In genomic region chr9:106197732-106198131, GRCm38 (mm10) we compare ENCODE assay signal across 12 mouse cellular contexts. TPM values are rescaled to one million over a fixed set of nuclear protein-coding genes. Genes with fewer than 3 reads are reported as not detected.
DNase-seq lines count a peak whose midpoint lies in the region; ATAC-seq and TF ChIP-seq lines count a peak whose summit lies in the region.
"Had no signal": no experiment of that assay in that cellular context is flagged by ENCODE, and none has a peak within 500 bp of the region (broad histone marks: within the 10 kb centered on the region; RNA-seq: fewer than 3 reads in every experiment).

No protein-coding gene starts in this region.

- no peak for TF ChIP-seq CTCF in forebrain, postnatal 0 days (IDR thresholded peaks at IDR 0.05; ENCODE audit: low read depth)
- TF ChIP-seq CTCF in kidney, postnatal 0 days (IDR thresholded peaks at IDR 0.05; ENCODE audit: low read depth): no peak
- TF ChIP-seq CTCF in liver, embryonic 14.5 days (IDR thresholded peaks at IDR 0.05; ENCODE audit: low read depth): no peak

- no peak for TF ChIP-seq EP300 in liver, embryonic 14.5 days (IDR thresholded peaks at IDR 0.05; ENCODE audit: low read depth)

- no peak overlapping the region for H3K4me2 ChIP-seq in forebrain, postnatal 0 days (ENCODE audit: low read depth)
- H3K4me2 ChIP-seq in kidney, postnatal 0 days (ENCODE audit: low read length): 0 out of 2 replicates have a peak overlapping the region, but pooled peaks have one; percentile 72
- peak overlapping the region; percentile 76; the same call in 1 of the 2 replicates for H3K4me2 ChIP-seq in liver, embryonic 14.5 days (ENCODE audit: low read depth)

- peaks cover 23% of the 10 kb centered on the region for H3K27me3 ChIP-seq in forebrain, embryonic 10.5 days (ENCODE audit: poor library complexity, severe bottlenecking)
- no peaks in the 10 kb centered on the region for H3K27me3 ChIP-seq in forebrain, postnatal 0 days (ENCODE audit: insufficient read depth, low read length)
- no peaks in the 10 kb centered on the region for H3K27me3 ChIP-seq in kidney, postnatal 0 days (ENCODE audit: insufficient read depth, low read length)
- no peaks in the 10 kb centered on the region for H3K27me3 ChIP-seq in liver, embryonic 14.5 days (ENCODE audit: control insufficient read depth, insufficient read depth, low read length)

- 95% methylated on average over 9 of the region's 9 CpGs for WGBS in forebrain, embryonic 10.5 days
- WGBS in forebrain, postnatal 0 days: 91% methylated on average over 9 of the region's 9 CpGs
- WGBS in kidney, postnatal 0 days: 92% methylated on average over 9 of the region's 9 CpGs
- 76% methylated on average over 9 of the region's 9 CpGs for WGBS in liver, embryonic 14.5 days (ENCODE audit: insufficient replicate concordance)

- H3K9me3 ChIP-seq in forebrain, embryonic 10.5 days: no peaks in the 10 kb centered on the region
- H3K9me3 ChIP-seq in forebrain, postnatal 0 days (ENCODE audit: low read length): no peaks in the 10 kb centered on the region
- H3K9me3 ChIP-seq in kidney, postnatal 0 days (replicated peaks; ENCODE audit: low read length): no peaks in the 10 kb centered on the region
- no peaks in the 10 kb centered on the region for H3K9me3 ChIP-seq in liver, embryonic 14.5 days (ENCODE audit: control insufficient read depth, low read length)
- H3K9me3 ChIP-seq: forebrain, embryonic 13.5 days; midbrain, embryonic 12.5 days had no signal

- no peak overlapping the region for H3K9ac ChIP-seq in forebrain, postnatal 0 days
- no peak overlapping the region for H3K9ac ChIP-seq in kidney, postnatal 0 days (ENCODE audit: low read depth, low read length)
- H3K9ac ChIP-seq in liver, embryonic 14.5 days (replicated peaks): no peak overlapping the region

- peaks cover 48% of the 10 kb centered on the region for H3K36me3 ChIP-seq in forebrain, embryonic 10.5 days (replicated peaks)
- no peaks in the 10 kb centered on the region; the same call in 1 of the 2 replicates for H3K36me3 ChIP-seq in forebrain, postnatal 0 days (ENCODE audit: insufficient read depth)
- peaks cover 2% of the 10 kb centered on the region; the same call in 1 of the 2 replicates for H3K36me3 ChIP-seq in kidney, postnatal 0 days (ENCODE audit: insufficient read depth, low read length)
- H3K36me3 ChIP-seq in liver, embryonic 14.5 days (replicated peaks; ENCODE audit: control insufficient read depth, insufficient read depth, low read depth): no peaks in the 10 kb centered on the region; the same call in 1 of the 2 replicates

- DNase-seq in forebrain, embryonic 10.5 days (ENCODE audit: extremely low spot score, low spot score): no peak
- no peak for DNase-seq in forebrain, postnatal 0 days
- DNase-seq in kidney, postnatal 0 days (ENCODE audit: low spot score): no peak
- no peak for DNase-seq in kidney, postnatal 25 days
- no peak for DNase-seq in liver, embryonic 14.5 days (ENCODE audit: low read depth in 3 of 3, low spot score in 3 of 3)
- DNase-seq in gastrocnemius, adult 8-10 months (ENCODE audit: low spot score in 2 of 2): no peak
- DNase-seq in left cerebral cortex, adult 11 months (ENCODE audit: low spot score): no peak
- DNase-seq: heart, adult 18-20 months; right cerebral cortex, postnatal 25 days had no signal

- H3K4me3 ChIP-seq in forebrain, embryonic 10.5 days: peak overlapping the region; percentile 77; the same call in 1 of the 2 replicates
- no peak overlapping the region for H3K4me3 ChIP-seq in forebrain, postnatal 0 days (ENCODE audit: low read depth, low read length)
- no peak overlapping the region; the same call in 1 of the 2 replicates for H3K4me3 ChIP-seq in kidney, postnatal 0 days (replicated peaks; ENCODE audit: low read depth, low read length)
- H3K4me3 ChIP-seq in brown adipose tissue, adult 24 weeks (ENCODE audit: insufficient read depth, low read depth, low read length): peak overlapping the region; percentile 83; the same call in 1 of the 2 replicates
- H3K4me3 ChIP-seq in liver, embryonic 14.5 days (ENCODE audit: insufficient read depth in 1 of 2, low read depth in 2 of 2, low read length in 2 of 2): no peak overlapping the region

- peaks cover 47% of the 10 kb centered on the region for H3K4me1 ChIP-seq in forebrain, embryonic 10.5 days
- no peaks in the 10 kb centered on the region for H3K4me1 ChIP-seq in forebrain, postnatal 0 days (ENCODE audit: insufficient read depth)
- peaks cover 14% of the 10 kb centered on the region for H3K4me1 ChIP-seq in kidney, postnatal 0 days (replicated peaks; ENCODE audit: insufficient read depth, low read length)
- peaks cover 15% of the 10 kb centered on the region for H3K4me1 ChIP-seq in brown adipose tissue, adult 24 weeks (ENCODE audit: control insufficient read depth, insufficient read depth, insufficient read length, low read length)
- peaks cover 0 to 13% of the 10 kb centered on the region in 2 experiments; a peak in 3 of 4 replicates for H3K4me1 ChIP-seq in liver, embryonic 14.5 days (replicated peaks; ENCODE audit: control insufficient read depth in 2 of 2, insufficient read depth in 2 of 2, low read length in 1 of 2)

- no peak overlapping the region for H3K27ac ChIP-seq in forebrain, embryonic 10.5 days
- no peak overlapping the region for H3K27ac ChIP-seq in forebrain, postnatal 0 days (ENCODE audit: low read depth, low read length)
- no peak overlapping the region for H3K27ac ChIP-seq in kidney, postnatal 0 days
- H3K27ac ChIP-seq in brown adipose tissue, adult 24 weeks (replicated peaks; ENCODE audit: low read depth, low read length): 0 out of 2 replicates have a peak overlapping the region, but pooled peaks have one; percentile 52
- no peak overlapping the region for H3K27ac ChIP-seq in liver, embryonic 14.5 days
- H3K27ac ChIP-seq: forebrain, embryonic 13.5 days; midbrain, embryonic 12.5 days had no signal

- ATAC-seq in forebrain, postnatal 0 days: no peak
- no peak for ATAC-seq in kidney, postnatal 0 days (replicated peaks; ENCODE audit: low FRiP score, low read depth)
- ATAC-seq in liver, embryonic 14.5 days (ENCODE audit: insufficient read depth): no peak
- ATAC-seq: forebrain, embryonic 13.5 days had no signal

RNA-seq across cellular contexts. Expression of gene Ppm1m, which starts 1.8 kb away (rescaled TPM):
- 42.0 and 50.7 TPM in 2 replicates for polyA plus RNA-seq in forebrain, embryonic 10.5 days (2016; fragmentation: Nextera tagmentation; extraction: Ambion mirVana)
- total RNA-seq in forebrain, postnatal 0 days (2014; rRNA removed): 16.5 and 20.6 TPM in 2 replicates
- polyA plus RNA-seq in forebrain, postnatal 0 days (2015; fragmentation: Nextera tagmentation; extraction: Ambion mirVana): 13.7 and 17.7 TPM in 2 replicates
- 33.2 and 35.5 TPM in 2 replicates for polyA plus RNA-seq in kidney, postnatal 0 days (2015; fragmentation: Nextera tagmentation; extraction: Ambion mirVana)
- polyA plus RNA-seq in brown adipose tissue, adult 24 weeks (2012; ENCODE audit: insufficient read depth, insufficient read length, missing spikeins): 104 and 137 TPM in 2 replicates
- 7.2 and 10.0 TPM in 2 replicates for polyA plus RNA-seq in liver, embryonic 14.5 days (2012; rRNA removed)
- polyA plus RNA-seq in liver, embryonic 14.5 days (2014; fragmentation: Nextera tagmentation; extraction: Ambion mirVana): 5.4 and 5.9 TPM in 2 replicates
- total RNA-seq in gastrocnemius, adult 8-10 months (2022): 1 to 10 TPM; 2.3 to 4.5 (median 3.3) TPM

RNA-seq across cellular contexts. Expression of gene Twf2, which starts 5.2 kb away (rescaled TPM):
- 70.9 and 71.8 TPM in 2 replicates for polyA plus RNA-seq in forebrain, embryonic 10.5 days (2016; fragmentation: Nextera tagmentation; extraction: Ambion mirVana)
- total RNA-seq in forebrain, postnatal 0 days (2014; rRNA removed): 63.1 and 74.6 TPM in 2 replicates
- 50.9 and 55.6 TPM in 2 replicates for polyA plus RNA-seq in forebrain, postnatal 0 days (2015; fragmentation: Nextera tagmentation; extraction: Ambion mirVana)
- polyA plus RNA-seq in kidney, postnatal 0 days (2015; fragmentation: Nextera tagmentation; extraction: Ambion mirVana): 44.0 and 51.1 TPM in 2 replicates
- polyA plus RNA-seq in brown adipose tissue, adult 24 weeks (2012; ENCODE audit: insufficient read depth, insufficient read length, missing spikeins): 13.6 and 19.5 TPM in 2 replicates
- 14.3 and 14.9 TPM in 2 replicates for polyA plus RNA-seq in liver, embryonic 14.5 days (2012; rRNA removed)
- polyA plus RNA-seq in liver, embryonic 14.5 days (2014; fragmentation: Nextera tagmentation; extraction: Ambion mirVana): 18.7 and 19.7 TPM in 2 replicates
- total RNA-seq in gastrocnemius, adult 8-10 months (2022): 100 to 1,000 TPM; 129 to 168 (median 143) TPM

RNA-seq across cellular contexts. Expression of gene Tlr9, which starts 24.7 kb away (rescaled TPM):
- polyA plus RNA-seq in forebrain, embryonic 10.5 days (2016; fragmentation: Nextera tagmentation; extraction: Ambion mirVana): 0.04 TPM in 1 of 2 replicates, not detected in the other
- 0.08 and 0.14 TPM in 2 replicates for total RNA-seq in forebrain, postnatal 0 days (2014; rRNA removed)
- 0.04 TPM in 1 of 2 replicates, not detected in the other for polyA plus RNA-seq in forebrain, postnatal 0 days (2015; fragmentation: Nextera tagmentation; extraction: Ambion mirVana)
- 0.06 and 0.07 TPM in 2 replicates for polyA plus RNA-seq in kidney, postnatal 0 days (2015; fragmentation: Nextera tagmentation; extraction: Ambion mirVana)
- polyA plus RNA-seq in brown adipose tissue, adult 24 weeks (2012; ENCODE audit: insufficient read depth, insufficient read length, missing spikeins): 0.48 and 0.88 TPM in 2 replicates
- polyA plus RNA-seq in liver, embryonic 14.5 days (2012; rRNA removed): 0.29 and 0.45 TPM in 2 replicates
- 0.06 and 0.08 TPM in 2 replicates for polyA plus RNA-seq in liver, embryonic 14.5 days (2014; fragmentation: Nextera tagmentation; extraction: Ambion mirVana)
- under 1 TPM in 3 of 4 experiments, not detected in 1; 0.10 to 0.43 (median 0.19) TPM for total RNA-seq in gastrocnemius, adult 8-10 months (2022)
- polyA plus RNA-seq: forebrain, embryonic 13.5 days; midbrain, embryonic 12.5 days had no signal

RNA-seq across cellular contexts. Expression of gene Wdr82, which starts 27.0 kb away (rescaled TPM):
- polyA plus RNA-seq in forebrain, embryonic 10.5 days (2016; fragmentation: Nextera tagmentation; extraction: Ambion mirVana): 28.3 and 30.2 TPM in 2 replicates
- total RNA-seq in forebrain, postnatal 0 days (2014; rRNA removed): 216 and 261 TPM in 2 replicates
- 31.5 and 32.5 TPM in 2 replicates for polyA plus RNA-seq in forebrain, postnatal 0 days (2015; fragmentation: Nextera tagmentation; extraction: Ambion mirVana)
- 16.9 and 18.5 TPM in 2 replicates for polyA plus RNA-seq in kidney, postnatal 0 days (2015; fragmentation: Nextera tagmentation; extraction: Ambion mirVana)
- 19.7 and 20.3 TPM in 2 replicates for polyA plus RNA-seq in brown adipose tissue, adult 24 weeks (2012; ENCODE audit: insufficient read depth, insufficient read length, missing spikeins)
- 19.9 and 24.5 TPM in 2 replicates for polyA plus RNA-seq in liver, embryonic 14.5 days (2012; rRNA removed)
- polyA plus RNA-seq in liver, embryonic 14.5 days (2014; fragmentation: Nextera tagmentation; extraction: Ambion mirVana): 6.5 and 8.1 TPM in 2 replicates
- 10 to 100 TPM; 15.4 to 25.2 (median 18.1) TPM for total RNA-seq in gastrocnemius, adult 8-10 months (2022)

RNA-seq across cellular contexts. Expression of gene Glyctk, which starts 39.8 kb away (rescaled TPM):
- 6.8 and 8.0 TPM in 2 replicates for polyA plus RNA-seq in forebrain, embryonic 10.5 days (2016; fragmentation: Nextera tagmentation; extraction: Ambion mirVana)
- 2.0 and 3.0 TPM in 2 replicates for total RNA-seq in forebrain, postnatal 0 days (2014; rRNA removed)
- polyA plus RNA-seq in forebrain, postnatal 0 days (2015; fragmentation: Nextera tagmentation; extraction: Ambion mirVana): 1.1 TPM in 2 replicates
- 11.5 and 14.4 TPM in 2 replicates for polyA plus RNA-seq in kidney, postnatal 0 days (2015; fragmentation: Nextera tagmentation; extraction: Ambion mirVana)
- polyA plus RNA-seq in brown adipose tissue, adult 24 weeks (2012; ENCODE audit: insufficient read depth, insufficient read length, missing spikeins): 1.3 and 2.2 TPM in 2 replicates
- 13.0 and 15.5 TPM in 2 replicates for polyA plus RNA-seq in liver, embryonic 14.5 days (2012; rRNA removed)
- 11.6 and 13.4 TPM in 2 replicates for polyA plus RNA-seq in liver, embryonic 14.5 days (2014; fragmentation: Nextera tagmentation; extraction: Ambion mirVana)
- 1 to 10 TPM in 1 of 4 experiments, under 1 TPM in 3; 0.61 to 1.5 (median 0.82) TPM for total RNA-seq in gastrocnemius, adult 8-10 months (2022)

Comparison
In these comparisons a context has a peak if more than half of its experiments do, and no peak if none do; other contexts are left out.
1. H3K4me3 ChIP-seq: peak in forebrain, embryonic 10.5 days (single experiment) and brown adipose tissue, adult 24 weeks (single experiment); none in forebrain, postnatal 0 days (single experiment), kidney, postnatal 0 days (single experiment) and liver, embryonic 14.5 days (0 of 2).